Mouse (Mus musculus): ENCODE measurements at regions not wholly inside any gene's neighbourhood (a gene's known extent, or its start where the extent isn't known, plus 50 kb on each side); places are given as distances from the start of the nearest gene placed in this dataset.

DNA sequence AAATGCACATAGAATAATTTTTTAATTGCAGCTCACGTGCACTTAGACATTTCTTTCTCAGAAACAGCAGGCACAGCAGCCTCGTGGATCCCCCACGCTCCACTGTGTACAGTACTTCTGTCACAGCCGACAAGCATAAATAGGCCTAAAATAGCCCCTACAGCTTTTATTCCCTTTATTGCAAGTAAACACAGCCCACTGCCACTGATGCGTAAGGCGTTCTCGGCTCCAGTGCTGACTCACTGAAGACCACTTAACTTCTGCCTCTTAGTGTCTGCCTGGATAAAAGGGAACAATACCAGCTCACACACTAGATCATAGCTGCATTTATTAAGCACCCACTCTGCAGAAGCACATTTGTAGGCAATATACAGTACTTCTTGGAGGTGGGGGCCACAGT, 60.5 kb upstream of the Actbl2 start:
- no peak overlapping the region for H3K4me3 ChIP-seq (ENCODE audit: insufficient read depth, low read depth, low read length)
- no peak for DNase-seq
- H3K27ac ChIP-seq (ENCODE audit: insufficient read depth, low read depth, low read length) = no peak overlapping the region
- H3K27me3 ChIP-seq (replicated peaks; ENCODE audit: control insufficient read depth, insufficient read depth, low read length) = no peaks in the 10 kb centered on the region
- no peaks in the 10 kb centered on the region for H3K36me3 ChIP-seq (ENCODE audit: control insufficient read depth, insufficient read depth, low read length)
- H3K4me1 ChIP-seq (ENCODE audit: control insufficient read depth, insufficient read depth, low read length) = no peaks in the 10 kb centered on the region
- TF ChIP-seq CTCF (conservative IDR thresholded peaks at IDR 0.05; ENCODE audit: insufficient read depth, insufficient read length, low read depth, low read length) = no peak
- no peak for TF ChIP-seq POLR2A (IDR thresholded peaks at IDR 0.05; ENCODE audit: low read depth, low read length)
- 59% methylated on average over 7 of the region's 7 CpGs for WGBS

DNA sequence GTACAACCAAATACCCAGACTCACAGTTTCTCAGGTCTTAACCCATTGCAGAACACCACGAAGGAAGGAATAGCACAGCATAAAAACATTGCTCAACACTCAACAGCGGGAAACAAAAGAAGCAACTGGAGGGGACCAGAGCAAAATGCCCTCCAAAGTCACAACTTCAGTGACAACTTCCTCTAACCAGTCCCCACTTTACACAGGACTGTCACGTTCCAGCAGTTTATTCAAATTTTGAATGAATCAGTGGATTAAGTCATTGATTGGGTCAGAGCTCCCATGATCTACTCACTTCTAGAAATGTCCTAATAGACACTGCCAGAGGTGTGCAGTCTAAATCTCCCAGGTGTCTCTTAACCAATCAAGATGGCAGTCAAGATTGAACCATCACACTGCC, 53.3 kb upstream of the Actbl2 start:
- DNase-seq = no peak
- TF ChIP-seq CTCF (conservative IDR thresholded peaks at IDR 0.05; ENCODE audit: insufficient read depth, insufficient read length, low read depth, low read length) (no peak), POLR2A (IDR thresholded peaks at IDR 0.05; ENCODE audit: low read depth, low read length) (no peak)
- no peaks in the 10 kb centered on the region for H3K4me1 ChIP-seq (ENCODE audit: control insufficient read depth, insufficient read depth, low read length)
- no peaks in the 10 kb centered on the region for H3K27me3 ChIP-seq (replicated peaks; ENCODE audit: control insufficient read depth, insufficient read depth, low read length)
- no peak overlapping the region for H3K4me3 ChIP-seq (ENCODE audit: insufficient read depth, low read depth, low read length)
- H3K27ac ChIP-seq (ENCODE audit: insufficient read depth, low read depth, low read length) = no peak overlapping the region
- H3K36me3 ChIP-seq (ENCODE audit: control insufficient read depth, insufficient read depth, low read length) = no peaks in the 10 kb centered on the region
- 91% methylated on average over 3 of the region's 3 CpGs for WGBS

DNA sequence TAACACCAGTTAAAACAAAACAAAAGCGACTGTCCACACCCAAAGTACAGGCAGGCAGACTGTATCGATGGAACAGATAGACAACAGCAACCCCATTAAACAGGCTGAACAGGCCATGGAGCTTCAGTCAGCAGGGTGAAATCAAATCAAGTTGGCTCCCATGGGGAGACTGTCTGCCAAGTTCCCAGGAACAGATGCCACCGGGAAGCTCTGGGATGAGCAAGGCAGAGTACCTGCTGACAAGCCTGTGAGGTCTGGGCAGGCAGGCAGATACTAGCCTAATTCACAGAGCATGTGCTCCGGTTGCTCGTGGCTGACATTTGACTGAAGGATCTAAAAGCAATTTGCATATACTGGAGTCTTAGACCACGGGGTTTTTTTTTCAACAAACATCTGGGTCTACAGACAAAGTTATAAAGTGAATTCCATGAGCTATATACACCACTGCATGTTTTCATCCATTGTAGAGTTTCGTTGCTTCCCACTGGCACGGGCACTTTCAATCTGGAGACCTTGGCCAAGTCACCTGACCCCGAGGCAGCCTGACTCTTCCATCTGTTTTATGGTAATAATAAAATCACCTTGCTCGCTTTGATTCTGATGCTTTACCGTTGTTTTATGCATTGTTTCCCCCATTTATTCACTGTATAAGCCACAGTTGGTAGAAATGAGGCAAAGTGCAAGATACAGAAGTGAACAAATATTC, 50.1 kb upstream of the Actbl2 start:
- no peaks in the 10 kb centered on the region for H3K27me3 ChIP-seq (replicated peaks; ENCODE audit: control insufficient read depth, insufficient read depth, low read length)
- TF ChIP-seq CTCF (conservative IDR thresholded peaks at IDR 0.05; ENCODE audit: insufficient read depth, insufficient read length, low read depth, low read length) = no peak
- TF ChIP-seq POLR2A (IDR thresholded peaks at IDR 0.05; ENCODE audit: low read depth, low read length) = no peak
- DNase-seq = no peak
- no peak overlapping the region for H3K27ac ChIP-seq (ENCODE audit: insufficient read depth, low read depth, low read length)
- H3K4me1 ChIP-seq (ENCODE audit: control insufficient read depth, insufficient read depth, low read length) = no peaks in the 10 kb centered on the region
- H3K4me3 ChIP-seq (ENCODE audit: insufficient read depth, low read depth, low read length) = no peak overlapping the region
- H3K36me3 ChIP-seq (ENCODE audit: control insufficient read depth, insufficient read depth, low read length) = no peaks in the 10 kb centered on the region
- 85% methylated on average over 11 of the region's 11 CpGs for WGBS

Measured in kidney, adult 2 months (tissue).